Mouse (Mus musculus): ENCODE measurements around the gene Treml2. TPM values are rescaled to one million over a fixed set of nuclear protein-coding genes. Genes with fewer than 3 reads are reported as not detected.
"Not testable (repeated sequence)": the region's sequence is repeated elsewhere in the genome, so short reads cannot be mapped to it uniquely, and the experiment has no call there.

Gene Treml2
- polyA plus RNA-seq, 1 experiment from 2014 or later: 0.97 TPM

DNA sequence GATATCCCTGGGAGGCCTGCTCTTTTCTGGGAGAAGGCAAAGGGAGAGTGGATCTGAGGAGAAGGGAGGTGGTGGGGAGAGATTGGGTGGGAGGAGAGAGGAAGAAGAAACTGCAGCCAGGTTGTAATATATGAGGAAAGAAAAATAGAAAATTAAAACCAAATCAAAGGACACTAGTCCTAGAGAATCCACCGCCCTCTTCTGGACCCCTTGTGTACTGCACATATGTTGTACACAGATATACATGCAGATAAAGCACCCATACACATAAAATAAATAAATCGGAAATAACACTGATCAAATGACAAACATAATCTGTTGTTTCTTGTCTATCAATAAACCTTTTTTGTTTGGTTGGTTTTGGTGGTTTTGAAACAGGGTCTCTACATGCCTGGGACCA, 12.0 kb upstream of the Treml2 start:
- Histone ChIP-seq H3K27ac (ENCODE audit: poor library complexity, severe bottlenecking) (no peak overlapping the region), H3K36me3 (no peaks in the 10 kb centered on the region), H3K9ac (no peak overlapping the region), H3K9me3 (replicated peaks) (peaks cover 3% of the 10 kb centered on the region; the same call in 1 of the 2 replicates), H3K27me3 (replicated peaks) (no peaks in the 10 kb centered on the region), H3K4me2 (no peak overlapping the region), H3K4me3 (no peak overlapping the region), H3K4me1 (replicated peaks) (no peaks in the 10 kb centered on the region)
- no peak for ATAC-seq (ENCODE audit: insufficient number of reproducible peaks, low FRiP score)
- 54% methylated on average over 2 of the region's 2 CpGs for WGBS

DNA sequence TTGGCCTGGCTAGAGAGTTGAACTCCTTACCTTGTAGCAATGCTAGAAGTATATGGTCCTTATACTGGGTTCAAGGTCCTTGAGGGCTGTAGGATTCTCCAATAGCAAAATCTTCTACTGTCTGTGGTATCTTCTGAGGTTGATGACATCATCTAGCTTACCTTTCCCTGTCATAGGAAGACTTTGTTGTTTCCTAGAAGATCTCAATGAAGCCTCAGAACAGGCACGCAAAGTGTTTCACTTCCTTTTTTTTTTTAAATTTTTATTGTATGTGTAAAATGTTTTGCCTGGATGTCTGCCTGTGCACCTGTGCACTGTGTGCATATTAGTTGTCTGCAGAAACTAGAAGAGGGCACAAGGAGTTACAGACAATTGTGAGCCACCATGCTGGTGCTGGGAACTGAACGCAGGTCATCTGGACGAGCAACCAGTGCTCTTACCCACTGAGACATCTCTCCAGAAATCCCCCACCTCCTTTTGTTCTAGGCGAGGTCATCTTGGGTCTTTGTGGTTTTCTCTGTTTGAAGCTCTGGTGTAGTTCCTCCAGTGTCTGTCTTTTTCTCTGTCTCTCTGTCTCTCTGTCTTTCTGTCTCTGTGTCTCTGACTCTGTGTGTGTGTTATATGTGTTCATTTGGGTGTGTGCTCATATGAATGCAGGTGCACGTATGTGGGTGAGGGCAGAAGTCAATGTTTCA, 5.7 kb upstream of the Treml2 start:
- Histone ChIP-seq H3K27ac (ENCODE audit: poor library complexity, severe bottlenecking) (no peak overlapping the region), H3K4me1 (replicated peaks) (no peaks in the 10 kb centered on the region), H3K27me3 (replicated peaks) (no peaks in the 10 kb centered on the region), H3K9me3 (replicated peaks) (no peaks in the 10 kb centered on the region), H3K9ac (no peak overlapping the region), H3K36me3 (no peaks in the 10 kb centered on the region), H3K4me3 (no peak overlapping the region), H3K4me2 (no peak overlapping the region)
- 75% methylated on average over 5 of the region's 5 CpGs for WGBS
- ATAC-seq (ENCODE audit: insufficient number of reproducible peaks, low FRiP score): no peak

DNA sequence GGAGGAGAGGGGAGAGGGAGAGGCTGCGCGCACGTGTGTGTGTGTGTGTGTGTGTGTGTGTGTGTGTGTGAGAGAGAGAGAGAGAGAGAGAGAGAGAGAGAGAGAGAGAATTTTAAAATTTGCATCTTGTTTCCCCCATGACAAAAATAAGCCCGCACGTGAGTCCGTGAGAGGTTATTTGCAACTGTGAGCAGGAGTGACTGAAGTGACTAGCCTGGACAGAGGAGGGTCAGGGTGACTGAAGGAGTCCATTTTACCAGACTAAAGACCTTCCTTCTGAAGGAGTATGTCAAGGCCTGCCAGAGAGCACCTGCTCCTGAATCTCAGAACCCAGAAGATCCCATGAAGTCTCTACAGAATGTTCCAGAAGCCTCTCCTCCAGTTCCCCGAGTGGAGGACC, 458 bp downstream of the Treml2 start:
- WGBS: 48% methylated on average over 7 of the region's 7 CpGs
- ATAC-seq (ENCODE audit: insufficient number of reproducible peaks, low FRiP score): no peak
- H3K4me3 ChIP-seq: peak overlapping the region; percentile 30
- peaks cover 8% of the 10 kb centered on the region; the same call in 1 of the 2 replicates for H3K4me1 ChIP-seq (replicated peaks)
- peak overlapping the region; percentile 14 for H3K4me2 ChIP-seq
- peak overlapping the region; percentile 30; the same call in 1 of the 2 replicates for H3K27ac ChIP-seq (ENCODE audit: poor library complexity, severe bottlenecking)
- H3K36me3 ChIP-seq: no peaks in the 10 kb centered on the region
- H3K27me3 ChIP-seq (replicated peaks): 0 out of 2 replicates have a peak, but pooled peaks cover 4% of the 10 kb centered on the region
- no peak overlapping the region for H3K9ac ChIP-seq
- no peaks in the 10 kb centered on the region for H3K9me3 ChIP-seq (replicated peaks)

DNA sequence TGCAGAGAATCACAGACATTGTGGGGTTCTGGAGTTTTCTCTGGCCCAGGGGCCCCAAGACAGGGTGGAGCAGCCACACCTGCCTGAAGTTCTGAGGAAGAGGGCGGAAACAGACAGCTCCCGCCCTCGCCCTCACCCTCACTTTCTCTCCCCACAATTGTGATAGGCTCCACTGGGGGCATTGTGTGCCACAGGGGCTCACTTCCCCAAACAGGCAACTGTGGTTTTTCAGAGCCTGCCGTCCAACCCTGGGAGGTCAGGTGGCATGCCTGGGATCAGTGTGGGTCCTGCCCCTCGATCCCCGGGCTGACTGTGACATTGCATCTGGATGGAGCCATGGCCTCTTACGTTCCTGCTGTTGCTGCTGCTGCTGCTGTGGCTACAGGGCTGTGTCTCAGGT, 901 bp downstream of the Treml2 start:
- ATAC-seq (ENCODE audit: insufficient number of reproducible peaks, low FRiP score): peak; percentile 59
- Histone ChIP-seq H3K9ac (no peak overlapping the region), H3K9me3 (replicated peaks) (no peaks in the 10 kb centered on the region), H3K4me2 (peak overlapping the region; percentile 14), H3K36me3 (no peaks in the 10 kb centered on the region), H3K4me1 (replicated peaks) (peaks cover 8% of the 10 kb centered on the region; the same call in 1 of the 2 replicates), H3K27ac (ENCODE audit: poor library complexity, severe bottlenecking) (0 out of 2 replicates have a peak overlapping the region, but pooled peaks have one; percentile 30), H3K4me3 (peak overlapping the region; percentile 30), H3K27me3 (replicated peaks) (0 out of 2 replicates have a peak, but pooled peaks cover 4% of the 10 kb centered on the region)
- WGBS: 59% methylated on average over 7 of the region's 7 CpGs

DNA sequence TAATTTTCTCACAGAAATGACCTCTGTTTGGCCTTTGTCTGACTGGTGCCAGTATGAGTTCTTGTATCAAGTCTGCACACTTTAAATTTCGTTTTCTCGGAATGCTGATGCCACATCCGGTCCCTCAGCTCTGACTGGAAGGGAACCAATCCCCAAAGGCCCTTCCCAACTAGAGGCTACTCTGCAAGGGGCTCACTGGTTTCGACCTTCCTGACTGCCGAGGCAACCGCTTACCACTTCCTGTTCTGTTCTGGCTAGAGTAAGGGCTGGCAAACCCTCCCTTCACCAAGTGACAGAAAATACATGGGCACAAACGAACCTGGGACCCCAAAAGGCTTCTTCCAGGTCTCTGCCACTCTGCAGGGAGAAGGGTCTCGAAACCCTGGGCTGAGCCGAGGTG, 1.6 kb downstream of the Treml2 start:
- WGBS: 74% methylated on average over 9 of the region's 9 CpGs
- H3K4me1 ChIP-seq (replicated peaks): peaks cover 8% of the 10 kb centered on the region; the same call in 1 of the 2 replicates
- no peak overlapping the region for H3K27ac ChIP-seq (ENCODE audit: poor library complexity, severe bottlenecking)
- H3K9ac ChIP-seq: no peak overlapping the region
- H3K4me3 ChIP-seq: peak overlapping the region; percentile 30
- H3K9me3 ChIP-seq (replicated peaks): no peaks in the 10 kb centered on the region
- H3K27me3 ChIP-seq (replicated peaks): 0 out of 2 replicates have a peak, but pooled peaks cover 4% of the 10 kb centered on the region
- ATAC-seq (ENCODE audit: insufficient number of reproducible peaks, low FRiP score): no peak
- peak overlapping the region; percentile 14 for H3K4me2 ChIP-seq
- no peaks in the 10 kb centered on the region for H3K36me3 ChIP-seq

DNA sequence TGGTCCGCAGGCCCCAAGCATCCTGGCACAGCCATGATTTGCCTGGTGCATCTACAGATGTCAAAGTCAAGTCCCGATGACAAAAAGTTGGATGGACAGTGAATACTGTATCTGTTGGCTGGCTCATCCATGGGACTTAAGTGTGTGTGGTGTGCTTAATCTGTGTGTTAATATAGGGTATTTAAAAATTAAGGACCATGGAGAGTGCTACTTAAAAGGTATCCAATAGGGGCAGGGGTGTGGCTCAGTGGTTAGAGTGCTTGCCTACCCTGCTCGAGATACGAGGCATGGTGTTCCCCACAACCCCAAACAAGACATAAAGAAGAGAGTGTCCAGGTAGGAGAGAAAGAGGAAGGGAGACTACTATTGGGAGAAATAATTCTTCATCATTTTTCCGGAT, 2.5 kb downstream of the Treml2 start:
- Histone ChIP-seq H3K4me1 (replicated peaks) (peaks cover 8% of the 10 kb centered on the region; the same call in 1 of the 2 replicates), H3K9me3 (replicated peaks) (no peaks in the 10 kb centered on the region), H3K4me2 (0 out of 2 replicates have a peak overlapping the region, but pooled peaks have one; percentile 14), H3K4me3 (no peak overlapping the region), H3K9ac (no peak overlapping the region), H3K36me3 (no peaks in the 10 kb centered on the region), H3K27ac (ENCODE audit: poor library complexity, severe bottlenecking) (no peak overlapping the region), H3K27me3 (replicated peaks) (0 out of 2 replicates have a peak, but pooled peaks cover 4% of the 10 kb centered on the region)
- WGBS: 86% methylated on average over 5 of the region's 5 CpGs
- no peak for ATAC-seq (ENCODE audit: insufficient number of reproducible peaks, low FRiP score)

DNA sequence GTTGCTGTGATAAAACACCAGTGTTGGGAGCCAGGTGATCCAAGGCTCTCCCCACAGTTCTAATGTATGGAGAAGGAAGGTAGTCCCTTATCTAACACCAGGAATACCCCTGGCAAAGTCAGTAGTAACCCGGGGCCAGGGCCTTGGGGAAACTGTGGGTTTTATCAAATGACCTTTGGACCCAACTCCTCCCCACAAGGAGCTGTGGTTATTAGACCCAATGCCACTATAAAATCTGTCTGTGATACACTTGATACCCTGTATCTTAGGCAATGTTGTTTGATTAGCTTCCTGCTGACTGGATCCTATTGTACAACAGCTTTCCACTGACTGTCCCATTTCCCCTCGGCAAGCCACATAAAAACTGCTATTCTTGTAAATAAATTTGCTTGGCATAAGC, 12.8 kb downstream of the Treml2 start:
- no peak overlapping the region for H3K4me3 ChIP-seq
- no peak overlapping the region for H3K9ac ChIP-seq
- H3K27me3 ChIP-seq (replicated peaks): no peaks in the 10 kb centered on the region
- WGBS: 57% methylated on average over 2 of the region's 2 CpGs
- no peaks in the 10 kb centered on the region for H3K36me3 ChIP-seq
- H3K4me1 ChIP-seq (replicated peaks): no peaks in the 10 kb centered on the region
- H3K4me2 ChIP-seq: no peak overlapping the region
- ATAC-seq (ENCODE audit: insufficient number of reproducible peaks, low FRiP score): no peak
- H3K27ac ChIP-seq (ENCODE audit: poor library complexity, severe bottlenecking): no peak overlapping the region
- no peaks in the 10 kb centered on the region for H3K9me3 ChIP-seq (replicated peaks)

DNA sequence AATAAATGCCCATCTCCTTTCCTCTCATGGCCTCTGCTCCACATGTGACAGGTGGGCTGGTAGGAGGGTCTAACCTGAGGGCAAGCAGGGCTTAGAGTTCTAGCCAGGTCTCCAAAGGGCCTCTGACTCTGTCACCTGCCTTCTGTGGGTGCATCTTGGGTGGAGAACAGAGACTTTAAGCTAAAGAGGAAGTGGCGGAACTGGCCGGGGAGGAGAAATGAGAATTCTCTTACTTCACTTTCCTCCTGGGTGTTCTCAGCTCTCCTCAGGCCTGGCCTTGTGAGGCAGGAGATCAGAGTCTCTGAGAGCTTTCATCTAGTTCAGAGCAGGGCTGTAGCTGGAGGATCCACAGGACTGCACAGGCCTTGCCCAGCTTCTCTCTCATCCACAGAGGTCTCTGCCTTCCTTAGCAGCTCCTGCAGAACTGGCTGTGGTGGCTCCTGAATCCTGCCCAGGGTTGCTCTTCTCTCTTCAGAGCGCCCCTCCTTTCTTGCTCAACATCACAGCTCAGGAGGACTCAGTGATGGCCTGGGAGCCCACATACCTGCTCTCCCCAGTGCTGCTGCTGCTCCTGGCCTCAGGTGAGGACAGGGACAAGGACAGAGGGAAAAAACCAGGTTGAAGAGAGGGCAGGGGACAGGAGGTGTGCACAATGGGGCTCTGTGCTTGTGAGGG, 16.7 kb downstream of the Treml2 start, which contains the start of gene B430306N03Rik:
TSS of gene B430306N03Rik (plus strand) at position 237 of the 675 bp plus-strand sequence.
- not testable (repeated sequence) for ATAC-seq (ENCODE audit: insufficient number of reproducible peaks, low FRiP score); H3K9ac ChIP-seq; H3K9me3 ChIP-seq (replicated peaks); H3K4me2 ChIP-seq; H3K27ac ChIP-seq (ENCODE audit: poor library complexity, severe bottlenecking); H3K4me1 ChIP-seq (replicated peaks); H3K27me3 ChIP-seq (replicated peaks); H3K4me3 ChIP-seq; H3K36me3 ChIP-seq
- 75% methylated on average over 3 of the region's 3 CpGs for WGBS

DNA sequence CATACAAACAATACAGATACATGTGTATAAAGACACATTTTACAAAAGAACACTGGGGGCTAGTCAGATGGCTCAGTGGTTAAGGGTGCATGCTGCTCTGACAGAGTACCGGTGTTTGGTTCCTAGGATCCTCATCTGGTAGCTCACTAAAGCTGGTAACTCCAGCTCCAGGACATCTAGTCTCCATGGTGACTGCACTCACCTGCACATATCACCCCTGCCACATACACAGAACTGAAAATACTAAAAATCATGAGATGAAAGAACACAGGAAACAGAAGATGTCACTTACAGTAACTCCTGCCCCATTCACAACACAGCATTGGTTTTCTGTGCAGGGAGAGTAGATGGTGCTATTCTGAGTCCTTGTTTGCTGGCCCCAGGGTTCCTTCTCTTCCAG, 19.4 kb downstream of the Treml2 start:
- H3K4me2 ChIP-seq: no peak overlapping the region
- H3K27ac ChIP-seq (ENCODE audit: poor library complexity, severe bottlenecking): no peak overlapping the region
- no peaks in the 10 kb centered on the region for H3K27me3 ChIP-seq (replicated peaks)
- no peak overlapping the region for H3K9ac ChIP-seq
- no peaks in the 10 kb centered on the region for H3K4me1 ChIP-seq (replicated peaks)
- ATAC-seq (ENCODE audit: insufficient number of reproducible peaks, low FRiP score): no peak
- no peaks in the 10 kb centered on the region for H3K36me3 ChIP-seq
- no peaks in the 10 kb centered on the region for H3K9me3 ChIP-seq (replicated peaks)
- WGBS: 79% methylated on average over 1 of the region's 1 CpGs
- no peak overlapping the region for H3K4me3 ChIP-seq

DNA sequence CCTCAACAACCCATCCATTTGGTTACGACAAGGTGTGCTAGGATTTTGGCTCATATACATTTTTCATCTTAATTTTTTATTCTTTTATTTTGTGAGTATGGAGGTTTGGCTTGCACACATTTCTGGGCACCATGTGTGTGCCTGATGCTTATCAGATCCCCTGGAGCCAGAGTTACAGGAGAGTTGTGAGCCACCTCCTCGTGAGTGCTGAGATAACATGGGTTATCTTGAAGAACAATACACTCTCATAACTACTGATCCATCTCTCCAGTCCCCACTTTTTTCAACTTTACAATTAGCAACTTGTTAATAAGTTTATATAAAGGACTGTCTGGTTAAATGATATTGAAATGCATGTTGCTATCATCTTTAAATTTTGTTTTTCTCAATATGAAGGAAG, 22.0 kb downstream of the Treml2 start:
- 60% methylated on average over 2 of the region's 2 CpGs for WGBS
- ATAC-seq (ENCODE audit: insufficient number of reproducible peaks, low FRiP score): no peak
- Histone ChIP-seq H3K4me2 (no peak overlapping the region), H3K4me3 (no peak overlapping the region), H3K9ac (no peak overlapping the region), H3K27ac (ENCODE audit: poor library complexity, severe bottlenecking) (no peak overlapping the region), H3K27me3 (replicated peaks) (no peaks in the 10 kb centered on the region), H3K4me1 (replicated peaks) (no peaks in the 10 kb centered on the region), H3K36me3 (no peaks in the 10 kb centered on the region), H3K9me3 (replicated peaks) (no peaks in the 10 kb centered on the region)

DNA sequence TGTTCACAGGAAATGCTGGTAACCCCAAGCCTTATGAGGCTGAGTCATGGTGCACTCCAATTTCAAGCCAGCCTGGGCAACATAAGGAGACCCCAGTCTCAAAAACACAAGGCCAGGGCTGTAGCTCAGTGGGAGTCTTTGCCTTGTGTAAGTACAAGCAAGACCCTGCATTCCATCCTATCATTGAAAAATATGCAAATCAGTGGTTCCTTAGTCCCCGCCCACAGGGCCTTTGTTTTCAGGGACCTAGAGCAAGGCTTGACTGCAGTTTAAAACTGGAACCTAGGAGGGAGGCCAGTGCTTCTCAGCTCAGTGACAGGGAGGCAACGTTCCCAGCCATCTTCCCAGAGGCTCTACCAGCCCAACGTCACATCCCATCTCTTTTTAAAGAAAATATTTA, 23.9 kb downstream of the Treml2 start:
- no peaks in the 10 kb centered on the region for H3K27me3 ChIP-seq (replicated peaks)
- H3K27ac ChIP-seq (ENCODE audit: poor library complexity, severe bottlenecking): no peak overlapping the region
- no peak for ATAC-seq (ENCODE audit: insufficient number of reproducible peaks, low FRiP score)
- H3K4me1 ChIP-seq (replicated peaks): no peaks in the 10 kb centered on the region
- H3K36me3 ChIP-seq: no peaks in the 10 kb centered on the region
- no peak overlapping the region for H3K9ac ChIP-seq
- no peak overlapping the region for H3K4me3 ChIP-seq
- H3K9me3 ChIP-seq (replicated peaks): no peaks in the 10 kb centered on the region
- 69% methylated on average over 3 of the region's 3 CpGs for WGBS
- H3K4me2 ChIP-seq: no peak overlapping the region
